Mouse (Mus musculus) C2C12 (cell line): ENCODE results near the gene Ccl9. TPM values are rescaled to one million over a fixed set of nuclear protein-coding genes. Genes with fewer than 3 reads are reported as not detected.

Experiments used
- H3K27me3 ChIP-seq: one replicate; pipeline ENCODE4 v1.6.1; 2011; ENCODE audit not compliant: control insufficient read depth, insufficient read depth, insufficient read length
- H3K36me3 ChIP-seq: one replicate; pipeline ENCODE4 v1.6.1; 2011; ENCODE audit not compliant: control insufficient read depth, insufficient read depth
- H3K4me3 ChIP-seq: one replicate; pipeline ENCODE4 v1.5.1; 2011; ENCODE audit warnings: mild to moderate bottlenecking, control low read depth; ENCODE audit not compliant: poor library complexity, insufficient read depth, severe bottlenecking
- H3K79me2 ChIP-seq: one replicate; pipeline ENCODE4 v1.6.1; 2011; ENCODE audit not compliant: control insufficient read depth, insufficient read depth
- H3K79me3 ChIP-seq: one replicate; pipeline ENCODE4 v1.6.1; 2011; ENCODE audit warnings: low read depth, control low read depth
- H3ac ChIP-seq: one replicate; pipeline ENCODE3; 2011; ENCODE audit warnings: low read depth; ENCODE audit not compliant: control insufficient read depth, insufficient read length
- CEBPB ChIP-seq: IDR thresholded peaks from one replicate; pipeline ENCODE4 v1.6.1; 2011; ENCODE audit warnings: low read depth, mild to moderate bottlenecking, control low read depth, moderate library complexity
- CTCF ChIP-seq: IDR thresholded peaks from one replicate; pipeline ENCODE4 v1.5.1; 2011; ENCODE audit not compliant: control insufficient read depth, insufficient read depth, insufficient read length
- FOSL1 ChIP-seq: IDR thresholded peaks from one replicate; pipeline ENCODE4 v1.8.0; 2011; ENCODE audit warnings: mild to moderate bottlenecking, low read length; ENCODE audit not compliant: poor library complexity, insufficient read depth, severe bottlenecking
- MAX ChIP-seq: IDR thresholded peaks from one replicate; pipeline ENCODE4 v1.6.1; 2011; ENCODE audit warnings: mild to moderate bottlenecking, control low read depth
- MYOD1 ChIP-seq: IDR thresholded peaks from one replicate; pipeline ENCODE4 v1.6.1; 2011; ENCODE audit warnings: low read depth; ENCODE audit not compliant: control insufficient read depth, insufficient read length
- MYOG ChIP-seq: IDR thresholded peaks from one replicate; pipeline ENCODE4 v1.6.1; 2011; ENCODE audit not compliant: control insufficient read depth, insufficient read length; ENCODE audit errors: extremely low read depth
- USF1 ChIP-seq: IDR thresholded peaks from one replicate; pipeline ENCODE4 v1.6.1; 2011; ENCODE audit warnings: low read depth, mild to moderate bottlenecking, control low read depth, moderate library complexity
- long read RNA-seq, 2 experiments: library from polyadenylated mRNA; unstranded; transcript quantifications; one replicate each; pipeline ENCODE4 v2.0.0; 2019 to 2020
- polyA plus RNA-seq: library from polyadenylated mRNA; unstranded; fragments of >200 nt; fragmentation: generic; extraction: Trizol; gene quantifications from one replicate; pipeline ENCODE4 v1.2.1, GENCODE M21; 2012; ENCODE audit warnings: missing spikeins

Gene Ccl9
- 2.5 TPM for polyA plus RNA-seq
- long read RNA-seq, experiment 1, partial matches to known transcripts = 0 of 3 reads
- long read RNA-seq, experiment 1, other reads (novel, unspliced or antisense) = 0 of 3 reads
- long read RNA-seq, experiment 2 = 0 reads

GRCm38 (mm10) chr11:83578186-83578760, at the start of gene Ccl9:
Ccl9 (minus strand) TSS chr11:83578636.
- Histone ChIP-seq H3K4me3 (no peak within 1 kb of the TSS), H3ac (no peak within 1 kb of the TSS), H3K79me3 (no peaks in the 10 kb centered on the region), H3K27me3 (no peaks in the 10 kb centered on the region), H3K36me3 (no peaks in the 10 kb centered on the region), H3K79me2 (no peaks in the 10 kb centered on the region)
- TF ChIP-seq CEBPB = peak; percentile 39
- no peak for TF ChIP-seq USF1

DNA sequence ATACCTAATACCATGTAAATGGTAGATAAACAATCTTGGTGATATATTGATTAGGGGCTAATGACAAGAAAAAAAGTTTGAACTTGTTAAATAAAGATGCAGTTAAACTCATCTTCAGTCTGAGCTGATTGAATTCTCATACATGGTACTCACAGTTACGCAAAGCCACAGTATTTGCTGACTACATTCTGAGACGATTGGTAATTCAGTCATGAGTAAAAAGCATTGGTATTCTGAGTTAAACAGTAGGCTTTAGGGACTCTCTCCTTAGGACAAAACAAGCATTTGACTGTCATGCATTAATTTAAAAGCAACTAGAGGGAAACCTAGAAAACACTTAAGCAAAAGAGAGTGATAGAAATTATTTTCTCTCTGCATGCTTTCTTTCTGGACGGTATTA, 45.1 kb upstream of the Ccl9 start:
- no peak overlapping the region for H3K4me3 ChIP-seq
- no peaks in the 10 kb centered on the region for H3K27me3 ChIP-seq
- no peak for TF ChIP-seq MYOD1
- no peak for TF ChIP-seq CTCF
- peak; percentile 30 for TF ChIP-seq CEBPB
- H3K79me3 ChIP-seq = no peaks in the 10 kb centered on the region
- H3ac ChIP-seq = no peak overlapping the region
- H3K36me3 ChIP-seq = no peaks in the 10 kb centered on the region
- no peaks in the 10 kb centered on the region for H3K79me2 ChIP-seq

DNA sequence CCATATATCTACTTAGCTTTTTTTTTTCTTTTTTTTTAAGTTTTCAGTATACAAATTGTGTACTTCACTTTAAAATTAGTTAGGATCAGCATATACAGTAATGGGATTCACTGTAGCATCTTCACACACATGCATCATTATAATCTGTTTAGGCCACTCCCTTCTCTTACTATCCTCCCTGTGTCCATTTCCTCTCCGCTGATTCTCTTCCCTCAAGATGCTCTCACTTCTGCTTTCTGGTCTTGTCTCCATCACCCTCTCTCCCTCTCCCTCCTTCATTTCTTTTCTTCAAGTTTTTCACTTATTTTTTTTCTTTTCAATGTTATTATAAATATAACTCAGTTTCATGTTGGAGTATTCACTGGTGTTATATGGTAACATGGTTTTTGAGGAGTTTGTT, 40.6 kb upstream of the Ccl9 start:
- Histone ChIP-seq H3ac (no peak overlapping the region), H3K36me3 (no peaks in the 10 kb centered on the region), H3K79me3 (no peaks in the 10 kb centered on the region), H3K27me3 (no peaks in the 10 kb centered on the region), H3K4me3 (no peak overlapping the region), H3K79me2 (no peaks in the 10 kb centered on the region)
- TF ChIP-seq FOSL1 (no peak), MYOD1 (no peak), MYOG (no peak), CTCF (no peak), CEBPB (no peak), USF1 (no peak), MAX (no peak)

- Histone ChIP-seq H3ac (no peak overlapping the region), H3K4me3 (no peak overlapping the region), H3K36me3 (no peaks in the 10 kb centered on the region), H3K27me3 (no peaks in the 10 kb centered on the region), H3K79me3 (no peaks in the 10 kb centered on the region), H3K79me2 (no peaks in the 10 kb centered on the region)
- TF ChIP-seq MYOD1 (no peak), MYOG (no peak), CEBPB (no peak), USF1 (no peak), CTCF (no peak), MAX (no peak), FOSL1 (no peak)
These were observed 39.8 kb upstream of the Ccl9 start for GRCm38 (mm10) chr11:83618238-83618637.

GRCm38 (mm10) chr11:83616586-83616985, 38.1 kb upstream of the Ccl9 start:
- Histone ChIP-seq H3K27me3 (no peaks in the 10 kb centered on the region), H3K79me2 (no peaks in the 10 kb centered on the region), H3K36me3 (no peaks in the 10 kb centered on the region), H3K79me3 (no peaks in the 10 kb centered on the region), H3K4me3 (no peak overlapping the region), H3ac (no peak overlapping the region)
- TF ChIP-seq FOSL1 = no peak
- TF ChIP-seq MYOG = no peak
- no peak for TF ChIP-seq MYOD1
- no peak for TF ChIP-seq MAX
- TF ChIP-seq CEBPB = no peak
- no peak for TF ChIP-seq USF1
- no peak for TF ChIP-seq CTCF

DNA sequence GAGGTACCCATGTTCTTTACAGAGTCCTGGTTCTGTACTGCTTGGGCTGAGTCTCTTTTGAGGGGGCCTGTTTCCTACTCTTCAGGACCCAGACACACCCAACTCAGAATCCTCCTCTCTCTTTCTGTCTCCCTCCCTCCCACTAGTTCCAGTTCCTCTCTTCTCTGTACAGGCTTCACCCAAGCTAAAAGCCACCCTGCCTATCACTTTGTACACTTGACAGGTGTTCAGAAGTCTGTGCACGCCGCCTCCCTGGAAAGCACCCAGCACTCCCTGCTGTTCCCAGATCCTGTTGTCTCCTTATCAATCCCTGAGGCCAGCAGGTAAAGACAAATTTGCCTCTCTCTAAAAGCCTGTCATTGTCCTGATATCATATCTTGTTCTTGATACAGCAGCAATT, 32.5 kb upstream of the Ccl9 start:
- H3K4me3 ChIP-seq = no peak overlapping the region
- no peaks in the 10 kb centered on the region for H3K79me2 ChIP-seq
- no peaks in the 10 kb centered on the region for H3K79me3 ChIP-seq
- no peaks in the 10 kb centered on the region for H3K27me3 ChIP-seq
- H3K36me3 ChIP-seq = no peaks in the 10 kb centered on the region
- TF ChIP-seq MYOG (no peak), MAX (no peak), USF1 (no peak), CEBPB (no peak), MYOD1 (no peak), FOSL1 (no peak), CTCF (no peak)
- no peak overlapping the region for H3ac ChIP-seq
